Mouse (Mus musculus) heart, adult 18-20 months (tissue): ENCODE results near the gene Tlr5. TPM values are rescaled to one million over a fixed set of nuclear protein-coding genes. Genes with fewer than 3 reads are reported as not detected.

Experiments
- DNase-seq, 2 experiments: peaks; one replicate each; pipeline ENCODE4 v3.0.0; 2021 to 2022; ENCODE audit warnings: mixed read lengths in 1 of 2
- total RNA-seq, 2 experiments: library from RNA; stranded (reverse); gene quantifications; 2 replicates each; pipeline ENCODE4 v1.2.3; 2021

The Tlr5 gene
- total RNA-seq, 2 experiments from 2014 or later: 1.0 to 1.8 TPM

- DNase-seq: no peak
Observed at GRCm38 (mm10) chr1:182990092-182990762, 35.6 kb downstream of the Tlr5 start.

- DNase-seq: peak; percentile 69 to 86
Observed at GRCm38 (mm10) chr1:182991002-182991778, 36.6 kb downstream of the Tlr5 start.

Other genes with a start within 250 kb of the Tlr5 start
- not detected for gene Ccdc185, start 205.6 kb upstream of the Tlr5 start, total RNA-seq
- gene Susd4, start 190.9 kb upstream of the Tlr5 start, total RNA-seq: under 1 TPM; 0.37 to 0.57 TPM